Mouse (Mus musculus): Measurements from ENCODE around the gene Selenof.

Gene Selenof

DNA sequence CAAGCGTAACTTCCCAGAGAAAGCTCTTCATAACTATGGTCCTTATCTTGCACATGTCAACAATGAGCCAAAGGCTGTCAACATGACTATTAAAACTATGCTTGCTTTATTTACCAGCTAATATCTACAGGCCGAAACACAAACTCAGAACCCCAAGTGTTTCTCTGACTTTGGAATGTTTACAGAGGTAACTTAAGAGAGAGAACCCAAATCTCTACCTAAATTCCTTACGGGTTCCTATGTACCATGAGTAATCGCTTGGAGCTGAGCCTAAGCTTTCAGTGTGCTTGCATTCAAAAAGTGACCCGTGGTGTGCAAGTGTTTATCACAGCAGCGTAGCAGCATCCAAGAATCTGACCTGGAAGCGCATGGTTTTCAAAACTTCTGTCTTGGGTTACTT is 4.9 kb upstream of the Selenof start:
- DNase-seq: no peak

DNA sequence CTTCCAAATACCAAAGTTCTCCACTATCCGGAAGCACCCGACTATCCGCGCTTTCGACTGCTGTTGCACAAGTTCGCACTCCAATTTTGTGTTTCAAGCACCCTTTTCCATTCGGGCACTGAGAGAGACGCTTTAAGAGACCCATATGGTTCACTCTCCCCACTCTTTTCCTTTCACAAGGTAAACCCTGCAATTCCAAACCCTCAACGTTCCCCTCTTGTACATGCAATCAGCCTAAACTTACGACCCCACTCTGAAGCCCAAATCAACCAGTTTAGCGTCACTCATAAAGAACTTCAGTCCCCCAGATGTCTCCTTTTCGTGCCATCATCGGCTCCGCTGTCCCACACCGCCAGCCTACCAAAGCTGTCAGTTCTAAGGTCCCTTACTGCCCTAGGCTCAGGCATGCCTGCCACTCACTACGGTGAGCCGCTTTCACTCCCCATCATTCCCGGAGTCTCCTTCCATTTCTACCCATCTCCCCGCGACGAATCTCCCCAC is 1.2 kb upstream of the Selenof start:
- DNase-seq: peak; percentile 27

DNA sequence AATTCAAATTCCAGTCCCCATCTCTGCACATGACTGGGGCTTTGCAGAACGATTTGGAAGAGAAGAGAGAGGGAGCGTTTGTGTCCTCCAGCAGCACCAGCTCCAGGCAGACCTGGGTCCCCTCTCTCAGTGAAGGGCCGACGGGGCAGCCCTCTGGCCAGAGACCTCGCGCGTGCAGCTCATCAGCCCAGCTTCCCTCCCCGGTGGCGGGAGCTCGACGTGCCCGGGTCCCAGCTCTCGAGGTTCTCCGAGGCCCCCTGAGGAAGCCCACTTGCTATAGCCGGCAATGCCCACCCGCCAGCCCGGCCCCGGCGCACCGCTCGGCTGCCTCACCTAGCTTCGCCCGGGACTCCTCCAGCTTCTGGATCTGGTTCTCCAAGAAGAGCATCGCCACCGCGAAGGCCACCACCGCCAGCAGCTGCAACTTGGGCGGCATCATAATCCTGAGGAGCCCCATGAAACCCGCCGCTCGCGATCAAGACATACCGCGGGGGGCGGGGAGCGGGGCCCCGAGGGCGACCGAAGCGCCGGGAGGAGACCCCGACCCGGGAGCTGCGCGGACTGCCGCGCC is 618 bp upstream of the Selenof start:
- peak; percentile 49 for DNase-seq

DNA sequence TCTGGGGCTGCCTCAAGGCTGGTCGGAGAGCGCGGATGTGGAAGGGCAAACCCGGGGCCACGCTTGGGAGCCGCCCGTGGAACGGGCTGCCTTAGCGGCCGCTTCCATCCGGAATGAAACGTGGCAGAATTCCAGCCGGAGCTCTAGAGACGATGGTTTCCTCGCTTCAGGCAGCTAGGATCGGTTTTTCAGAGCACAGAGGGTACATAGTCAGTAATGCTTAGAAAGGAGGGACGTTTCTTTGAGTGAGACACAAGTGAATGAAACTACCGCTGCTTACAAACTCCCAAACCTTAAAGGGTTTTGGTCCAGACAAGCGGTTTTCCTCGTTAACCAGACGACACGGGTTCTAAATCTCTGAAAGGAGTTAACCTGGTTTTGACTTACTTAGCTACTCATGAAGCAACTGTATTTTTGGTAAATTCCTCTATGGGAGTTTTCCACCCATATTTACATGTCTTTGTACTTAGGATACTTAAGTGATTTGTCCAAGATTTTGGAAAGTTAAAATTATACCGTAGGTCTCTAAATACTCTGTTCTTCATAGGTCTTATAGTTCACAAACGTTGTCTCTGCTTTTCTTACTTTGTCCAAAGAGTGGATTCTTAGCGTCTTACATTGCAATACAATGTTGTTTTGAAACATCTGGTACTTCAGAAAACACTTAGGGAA is 848 bp downstream of the Selenof start:
- no peak for DNase-seq

DNA sequence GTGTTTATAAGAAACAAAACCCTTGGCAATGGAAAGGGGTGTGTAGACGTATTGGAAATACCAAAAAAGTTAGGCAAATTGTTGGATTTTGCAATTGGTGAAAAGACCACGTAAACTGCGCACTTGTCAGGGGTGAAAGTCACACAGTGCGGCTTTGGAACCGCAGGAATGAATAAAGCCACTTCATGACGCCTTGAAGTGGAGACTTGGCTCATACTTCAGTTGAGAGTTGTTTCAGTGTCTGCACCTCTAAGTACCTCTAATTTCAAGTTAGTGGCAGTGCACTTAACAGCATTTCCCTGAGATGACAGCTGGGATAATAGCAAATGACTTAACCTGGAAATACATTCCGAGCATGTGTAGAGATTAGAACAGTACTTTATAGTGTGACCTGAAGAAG is 4.2 kb downstream of the Selenof start:
- DNase-seq: no peak

DNA sequence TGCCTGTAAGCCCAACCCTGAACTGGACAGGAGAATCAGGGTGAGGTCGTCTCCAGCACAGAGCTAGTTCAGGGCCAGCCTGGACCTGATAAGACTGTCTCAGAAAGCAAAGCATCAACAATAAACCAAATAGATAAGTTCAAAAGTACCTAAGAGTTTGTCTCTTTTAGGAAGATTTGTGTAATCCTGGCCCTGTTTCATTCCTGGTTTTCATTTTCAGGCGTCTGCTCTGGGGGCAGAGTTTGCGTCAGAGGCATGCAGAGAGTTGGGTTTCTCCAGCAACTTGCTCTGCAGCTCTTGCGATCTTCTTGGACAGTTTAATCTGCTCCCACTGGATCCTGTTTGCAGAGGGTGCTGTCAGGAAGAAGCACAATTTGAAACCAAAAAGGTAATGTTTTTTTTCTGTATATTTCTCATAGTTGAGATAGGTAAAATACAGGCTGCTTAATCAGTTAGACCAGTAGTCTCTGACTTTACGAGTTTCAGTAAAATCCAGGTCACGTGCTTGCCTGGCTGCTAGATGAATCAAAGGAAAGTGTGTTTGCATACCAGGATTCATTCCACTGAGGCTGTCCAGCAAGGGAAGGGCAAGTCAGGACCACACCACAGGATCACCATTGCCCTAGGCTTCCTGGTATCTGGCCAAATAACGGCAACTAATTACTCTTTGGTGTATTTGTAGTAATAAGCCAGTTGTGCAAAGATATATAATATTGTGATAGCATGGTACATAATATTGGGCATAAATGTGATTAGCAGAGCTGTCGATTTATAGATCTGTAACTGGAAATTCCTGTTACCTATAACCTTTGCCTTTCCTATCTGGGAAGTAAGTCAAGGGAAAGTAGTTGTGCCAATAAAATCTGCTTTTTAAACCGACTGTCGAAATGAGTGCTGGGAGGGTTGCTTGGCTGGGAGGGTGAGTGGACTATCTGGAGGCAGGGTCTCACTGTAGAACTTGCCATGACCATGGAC is 7.5 kb downstream of the Selenof start:
- DNase-seq: no peak

DNA sequence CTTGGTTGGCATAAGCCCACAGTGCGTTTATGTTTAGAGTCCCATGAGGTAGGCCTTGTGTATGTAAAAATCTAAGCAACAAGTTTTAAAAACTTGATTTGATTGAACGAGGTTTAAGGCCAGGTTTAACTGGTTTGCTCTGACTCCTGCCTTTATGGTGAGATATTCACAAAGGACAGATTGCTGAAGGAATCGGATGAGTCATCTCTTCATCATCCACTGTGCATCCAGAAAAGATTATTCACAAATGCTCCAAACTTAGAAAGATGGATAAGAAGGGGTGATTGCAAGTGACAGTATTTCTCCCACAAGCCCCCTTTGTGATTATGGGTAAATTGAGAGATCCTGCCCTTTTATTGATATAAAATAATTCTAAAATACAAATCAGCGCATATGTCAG is 8.8 kb downstream of the Selenof start:
- DNase-seq: no peak

DNA sequence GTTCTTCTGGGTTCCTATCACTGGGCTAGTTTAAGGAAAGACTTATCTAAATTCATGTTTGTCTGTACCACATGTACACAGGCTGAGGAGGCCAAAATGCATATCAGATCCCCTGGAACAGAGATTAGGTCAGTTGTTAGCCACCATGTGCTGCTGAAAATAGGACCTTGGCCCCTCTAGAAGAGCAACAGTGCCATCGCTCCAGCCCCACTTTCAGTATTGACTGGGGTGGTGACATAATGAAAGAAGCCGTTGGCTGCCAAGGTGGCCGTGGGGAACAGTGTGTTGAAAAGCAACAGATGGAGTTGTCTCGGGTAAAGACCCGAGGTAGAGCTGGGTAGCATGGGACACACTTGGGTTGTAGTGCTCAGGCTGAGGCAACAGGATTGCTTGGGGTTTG is 9.7 kb downstream of the Selenof start:
- DNase-seq: no peak

DNA sequence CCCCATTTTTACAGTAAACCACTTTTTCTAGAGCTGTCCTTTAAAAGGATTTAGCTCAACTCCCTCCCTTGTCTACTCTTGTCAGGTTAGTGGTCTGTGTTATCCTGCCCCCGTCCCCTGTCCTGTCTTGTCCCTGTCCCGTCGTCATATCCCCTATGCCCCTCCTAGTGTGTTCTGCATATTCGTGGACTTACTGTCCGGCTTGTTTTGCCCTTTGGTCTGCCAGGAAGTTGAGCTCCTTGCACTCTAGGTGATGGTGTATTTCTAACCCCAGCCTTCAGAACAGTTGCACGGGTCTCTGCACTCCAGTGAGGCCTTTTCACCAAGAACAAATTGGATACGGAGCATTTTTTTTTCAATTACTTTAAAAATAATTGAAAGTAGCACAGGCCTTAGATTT is 10.2 kb downstream of the Selenof start:
- peak; percentile 31 for DNase-seq

DNA sequence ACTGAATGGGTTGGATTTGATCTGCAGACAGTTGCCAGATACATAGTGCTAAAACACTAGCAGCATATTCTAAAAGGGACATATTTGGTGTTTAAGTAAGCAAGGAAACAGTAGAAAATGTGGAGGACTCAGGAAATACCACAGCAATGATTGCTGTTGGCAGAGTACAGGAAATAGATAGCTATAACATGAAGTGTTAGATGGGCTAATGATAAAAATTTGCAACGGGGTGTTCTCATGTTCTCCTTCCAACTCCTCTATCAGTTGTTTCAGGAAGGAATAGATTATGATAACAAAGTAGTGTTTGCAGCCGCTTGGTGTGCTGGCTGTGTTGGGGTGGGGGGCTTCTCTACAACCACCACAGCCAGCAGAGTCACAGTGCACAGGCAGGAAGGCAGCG is 11.7 kb downstream of the Selenof start:
- DNase-seq: no peak

DNA sequence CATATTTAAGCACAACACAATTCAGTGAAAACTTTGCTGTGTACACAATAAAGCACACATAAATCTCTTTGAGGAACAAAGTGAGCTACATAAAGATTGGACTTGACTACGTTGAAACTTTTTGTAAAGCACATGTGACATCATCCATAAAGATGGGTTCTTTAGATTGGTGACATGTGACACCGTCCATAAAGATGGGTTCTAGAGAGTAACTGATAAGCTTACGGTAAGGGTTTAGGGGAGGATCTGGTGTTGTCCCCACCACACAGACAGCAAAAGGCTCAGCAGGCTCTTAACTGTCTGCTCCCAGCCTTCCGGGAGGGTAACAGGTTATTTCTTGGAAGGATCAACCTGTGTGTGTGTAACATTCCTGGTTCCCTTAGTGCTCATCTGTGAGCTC is 12.2 kb downstream of the Selenof start:
- no peak for DNase-seq

DNA sequence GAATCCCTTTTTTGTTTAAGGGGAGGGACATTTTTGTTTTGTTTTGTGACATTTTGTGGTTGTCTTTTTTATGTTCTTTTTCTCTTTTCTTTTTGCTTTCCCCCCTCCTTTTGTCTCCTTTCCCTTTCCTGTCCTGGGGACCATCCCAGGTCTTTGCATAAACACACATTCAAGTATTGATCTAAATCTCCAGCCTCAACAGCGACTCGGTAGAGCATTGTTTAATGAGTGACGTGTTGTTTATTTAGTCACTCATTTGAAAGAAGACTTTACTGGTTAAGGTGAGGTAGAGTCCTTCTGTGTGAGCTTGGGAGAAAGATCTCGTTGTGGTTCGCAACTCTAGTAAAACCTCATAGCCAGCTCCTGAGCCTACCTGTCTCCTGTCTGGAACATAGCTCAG is 13.7 kb downstream of the Selenof start:
- no peak for DNase-seq

DNA sequence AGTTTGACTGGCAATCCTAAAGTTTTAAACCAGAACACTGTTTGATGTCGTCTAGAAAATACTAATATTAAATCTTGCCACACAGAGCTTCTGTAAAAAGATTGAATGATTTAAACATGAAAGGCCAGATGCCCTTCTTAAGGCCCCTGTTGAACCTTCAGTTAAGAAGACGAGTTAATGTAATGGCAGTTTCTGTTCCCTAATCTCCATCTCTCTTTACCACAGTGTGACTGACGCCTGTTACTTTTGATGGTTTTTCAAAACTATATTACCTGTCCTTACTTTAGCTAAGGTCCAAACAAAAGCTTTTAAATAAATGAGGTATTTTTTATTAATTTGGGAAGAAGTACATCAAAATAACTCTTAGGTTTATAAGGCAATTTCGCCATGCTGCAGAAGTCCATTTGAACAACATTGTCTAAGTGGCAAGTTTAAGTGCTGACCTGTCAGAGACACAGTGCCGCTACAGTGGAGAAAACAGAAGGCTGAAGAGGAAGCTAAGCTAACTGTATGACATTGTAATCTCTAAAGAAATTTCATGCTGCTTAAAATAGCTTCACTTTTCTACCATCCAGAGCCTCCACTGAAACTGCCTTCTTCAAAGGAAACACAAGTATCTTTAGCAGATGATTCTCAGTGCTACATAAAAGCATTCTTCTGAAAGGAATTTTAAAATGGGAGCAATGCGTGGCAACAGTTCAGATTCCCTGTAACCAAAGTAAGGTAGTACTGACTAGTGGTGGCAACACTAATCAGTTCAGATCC is 14.9 kb downstream of the Selenof start:
- DNase-seq: no peak

DNA sequence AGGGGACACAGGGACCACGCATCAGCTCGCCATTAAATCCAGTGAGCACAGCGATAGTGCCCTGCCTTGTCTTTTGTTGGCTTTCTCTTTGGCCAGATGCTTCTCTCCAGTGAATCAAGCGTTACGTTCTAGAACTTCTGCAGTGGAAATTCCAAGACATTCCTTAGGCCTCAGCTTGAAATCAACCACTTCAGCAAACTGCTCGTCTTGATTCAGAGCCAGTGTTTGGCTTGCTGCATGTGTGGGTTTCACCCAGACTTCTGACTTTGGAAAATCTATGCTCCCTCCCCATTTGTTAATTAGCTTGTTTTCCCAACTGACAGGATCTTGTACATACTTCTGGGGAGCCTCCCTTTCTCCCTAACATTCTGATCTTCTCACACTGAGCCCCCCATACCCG is 16.6 kb downstream of the Selenof start:
- DNase-seq: peak; percentile 17

DNA sequence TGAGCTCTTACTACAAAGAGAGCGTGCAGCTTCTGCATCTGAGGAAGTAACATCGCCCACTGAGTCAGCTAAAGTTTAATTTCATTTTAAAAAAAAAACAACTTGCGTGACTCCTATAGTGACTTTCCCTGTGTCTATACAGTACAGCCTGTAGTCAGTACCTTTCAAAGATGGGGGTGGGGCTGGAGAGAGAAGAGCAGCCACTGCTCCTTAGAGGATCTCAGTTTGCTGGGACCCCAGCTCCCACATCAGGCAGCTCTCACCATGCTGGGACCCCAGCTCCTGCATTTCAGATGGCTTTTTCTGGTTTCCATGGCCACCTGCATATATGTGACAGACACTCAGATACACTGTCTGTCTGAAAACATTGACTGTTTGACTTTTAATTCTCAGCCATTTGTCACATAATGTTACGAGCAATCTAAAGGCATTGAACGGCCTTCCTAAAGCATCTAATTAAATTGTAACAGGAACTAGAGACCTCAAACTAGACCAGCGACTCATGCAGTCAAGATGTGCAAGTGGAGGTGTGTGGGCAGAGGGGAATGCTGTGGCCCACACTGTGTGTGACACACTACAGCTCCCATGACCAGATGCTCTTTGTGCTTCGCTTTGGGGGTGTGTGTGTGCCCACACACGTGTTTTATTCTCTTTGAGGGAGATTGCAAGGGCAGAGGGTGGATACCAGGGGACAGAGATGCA is 19.2 kb downstream of the Selenof start:
- no peak for DNase-seq

DNA sequence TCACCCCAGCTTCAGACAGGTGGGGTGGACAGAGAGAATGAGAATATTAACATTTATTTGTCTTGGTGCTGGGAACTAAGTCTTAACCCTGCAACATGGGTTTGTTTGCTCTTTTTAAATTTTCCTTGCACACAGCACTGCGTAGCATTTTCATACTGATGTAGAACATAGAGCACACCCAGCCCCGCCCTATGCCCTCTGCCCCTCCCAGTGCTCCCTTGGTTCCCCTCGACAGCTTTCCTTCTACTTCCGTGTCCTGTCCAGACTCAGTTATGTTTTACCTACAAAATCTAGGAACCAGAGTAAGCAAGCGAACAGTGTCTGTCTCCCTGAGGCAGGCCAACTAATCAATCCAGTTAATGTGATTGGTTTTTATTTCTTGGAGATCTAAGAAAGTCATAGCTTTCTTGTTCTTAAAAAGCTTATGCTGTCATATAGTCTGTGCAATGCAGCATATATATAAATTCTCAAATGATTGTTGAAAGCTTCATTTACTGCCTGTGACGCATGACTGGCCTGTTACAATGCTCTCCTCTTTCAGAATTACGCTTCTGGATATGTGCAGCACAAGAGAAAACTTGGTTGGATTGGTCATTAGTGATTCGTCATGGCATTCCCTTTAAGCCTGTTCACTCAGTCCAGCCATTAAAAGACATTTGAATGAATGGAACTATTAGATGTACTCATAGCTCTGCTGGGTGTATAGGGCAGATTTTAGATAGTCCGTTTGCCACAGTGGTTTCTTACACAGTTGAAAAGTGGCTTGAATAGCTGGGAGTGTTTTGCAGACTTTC is 23.1 kb downstream of the Selenof start:
- DNase-seq: no peak

DNA sequence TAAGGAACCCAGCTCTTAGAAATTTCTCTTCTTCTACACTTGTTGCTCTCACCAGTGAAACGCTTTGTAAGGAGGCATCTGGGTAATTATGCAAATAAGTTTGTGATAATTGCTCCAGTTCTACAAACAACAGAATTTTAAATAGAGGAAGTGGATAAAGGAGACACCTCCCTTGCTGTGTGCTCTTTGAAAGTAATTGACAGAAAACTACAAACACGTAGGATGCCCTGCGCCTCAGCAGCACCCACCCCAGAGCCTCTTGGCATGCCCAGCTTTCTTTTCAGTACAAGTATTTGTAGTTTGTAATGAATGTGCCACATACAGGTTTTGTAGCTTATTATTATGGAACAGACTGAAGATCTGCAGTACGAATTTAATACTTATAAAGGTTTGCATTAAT is 27.0 kb downstream of the Selenof start:
- DNase-seq: no peak

DNA sequence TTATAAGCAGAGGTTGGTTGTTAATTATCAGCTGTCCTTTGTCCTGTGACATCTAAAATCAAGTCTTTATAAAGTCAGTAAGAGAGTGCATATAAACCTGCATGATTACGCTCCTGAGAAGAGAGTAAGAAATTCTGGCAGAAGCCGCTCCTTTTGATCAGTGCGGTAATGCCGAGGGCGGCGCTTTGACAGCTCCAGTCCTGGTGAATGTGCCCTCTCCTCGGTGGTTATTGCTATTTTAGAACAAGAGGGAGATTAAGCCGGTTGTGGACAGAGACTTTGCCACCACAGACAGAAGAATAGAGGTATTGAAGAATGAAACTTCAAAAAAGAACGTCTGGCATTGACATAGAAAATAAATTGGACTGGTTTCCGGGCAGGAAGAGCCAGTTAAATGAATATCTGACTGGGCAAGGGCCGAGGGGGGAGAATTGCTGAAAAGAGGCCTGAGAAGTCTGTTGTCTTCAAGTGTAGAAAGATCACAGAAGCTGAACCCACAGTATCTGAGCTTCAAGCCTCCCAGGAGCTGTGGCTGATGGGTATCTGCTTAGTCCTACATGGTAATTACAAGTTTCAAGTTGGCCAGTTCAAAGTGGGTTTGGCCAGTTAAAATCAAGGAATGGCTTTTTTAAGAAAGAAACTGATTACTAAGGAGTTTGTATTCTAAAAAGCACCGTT is 27.8 kb downstream of the Selenof start:
- no peak for DNase-seq

DNA sequence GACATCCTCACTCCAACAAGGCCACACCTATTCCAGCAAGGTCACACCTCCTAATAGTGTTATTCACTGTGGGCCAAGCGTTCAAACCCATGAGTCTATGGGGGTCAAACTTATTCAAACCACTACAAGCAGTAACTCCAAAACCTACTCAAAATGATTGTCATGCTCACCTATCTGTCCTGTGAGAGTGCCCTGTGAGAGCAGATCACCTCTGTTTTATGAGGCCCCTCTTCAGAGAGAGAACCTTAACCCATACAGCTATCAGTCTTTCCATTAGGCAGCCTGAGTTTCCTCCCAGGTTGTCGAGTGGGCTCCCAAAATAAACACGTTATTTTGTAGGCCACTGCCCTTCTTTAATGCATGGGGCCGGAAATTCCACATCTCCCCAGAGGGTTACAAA is 32.3 kb downstream of the Selenof start:
- no peak for DNase-seq

DNA sequence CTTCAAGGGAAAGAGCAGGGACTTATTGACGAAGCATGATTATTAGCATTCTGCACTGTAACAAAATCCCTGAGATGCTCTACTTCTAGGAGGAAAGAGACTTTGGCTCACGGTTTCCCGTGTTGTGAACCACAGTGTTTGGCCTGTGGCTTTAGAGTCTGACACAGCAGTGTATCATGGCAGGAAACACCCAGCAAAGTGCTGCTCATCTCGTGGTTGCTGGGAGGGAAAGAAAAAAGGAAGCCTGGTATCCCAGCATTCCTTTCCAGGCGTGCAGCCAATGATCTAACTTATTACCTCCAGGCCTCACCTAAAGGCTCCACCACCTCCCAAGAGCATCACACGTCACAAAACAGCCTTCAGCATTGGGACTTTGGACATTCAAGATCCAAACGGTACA is 32.7 kb downstream of the Selenof start:
- DNase-seq: no peak

DNA sequence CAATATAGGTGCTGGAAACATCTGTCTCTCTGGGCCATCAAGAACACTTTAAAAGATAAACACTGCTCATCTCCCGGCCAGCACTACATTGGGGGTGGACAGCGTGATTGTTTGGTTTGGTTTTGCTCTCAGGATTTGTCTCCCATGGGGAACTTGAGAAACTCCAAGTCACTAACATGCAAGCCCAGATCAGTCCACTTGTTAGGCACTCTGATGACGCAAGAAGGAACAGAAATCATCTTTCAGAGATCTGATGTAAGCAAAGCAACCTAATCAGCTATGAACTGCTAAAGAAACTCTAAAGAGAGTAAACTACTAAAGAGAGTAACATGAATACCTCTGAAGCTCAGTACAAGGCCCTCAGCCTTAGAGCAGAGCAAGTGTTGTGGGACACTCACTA is 33.5 kb downstream of the Selenof start:
- DNase-seq: no peak

All from kidney, adult 9 months (tissue).